Mouse (Mus musculus) midbrain, embryonic 16.5 days (tissue): ENCODE results near the gene Cks1b. TPM values are rescaled to one million over a fixed set of nuclear protein-coding genes. Genes with fewer than 3 reads are reported as not detected.
A peak's percentile ranks its signal among the peaks of the same experiment; 100 is the strongest.

Experiments used
- ATAC-seq: fragments of 200-750 bp; cut with Nextera tagmentation; 2 replicates; pipeline ENCODE4 v1.8.0; 2017; ENCODE audit warnings: moderate TSS enrichment
- H3K27ac ChIP-seq: fragments of 300-500 bp; sonication (generic); 2 replicates; pipeline ENCODE4 v1.5.1; 2014; ENCODE audit warnings: mild to moderate bottlenecking, low read length, mixed read lengths
- H3K27me3 ChIP-seq: fragments of 300-500 bp; sonication (generic); 2 replicates; pipeline ENCODE4 v1.6.1; 2014; ENCODE audit warnings: low read depth, low read length, mixed read lengths; ENCODE audit not compliant: control insufficient read depth, insufficient read depth
- H3K36me3 ChIP-seq: fragments of 300-500 bp; sonication (generic); 2 replicates; pipeline ENCODE4 v1.6.1; 2014; ENCODE audit warnings: mild to moderate bottlenecking, low read length, moderate library complexity, mixed read lengths; ENCODE audit not compliant: control insufficient read depth, insufficient read depth
- H3K4me1 ChIP-seq: fragments of 300-500 bp; sonication (generic); 2 replicates; pipeline ENCODE4 v1.6.1; 2014; ENCODE audit warnings: mild to moderate bottlenecking, low read length, mixed read lengths; ENCODE audit not compliant: control insufficient read depth, insufficient read depth
- H3K4me2 ChIP-seq: fragments of 300-500 bp; sonication (generic); 2 replicates; pipeline ENCODE4 v1.6.1; 2014; ENCODE audit warnings: mild to moderate bottlenecking, low read length, mixed read lengths
- H3K4me3 ChIP-seq: fragments of 300-500 bp; sonication (generic); 2 replicates; pipeline ENCODE4 v1.5.1; 2014; ENCODE audit warnings: low read depth, mild to moderate bottlenecking, low read length, moderate library complexity, mixed read lengths
- H3K9ac ChIP-seq: fragments of 300-500 bp; sonication (generic); 2 replicates; pipeline ENCODE4 v1.6.1; 2014; ENCODE audit warnings: low read depth, low read length, mixed read lengths
- H3K9me3 ChIP-seq: fragments of 300-500 bp; sonication (generic); replicated peaks from 2 replicates; pipeline ENCODE4 v1.6.1; 2014; ENCODE audit warnings: mild to moderate bottlenecking, low read length, mixed read lengths; ENCODE audit not compliant: control insufficient read depth, poor library complexity, severe bottlenecking
- WGBS: fragments of 180-500 bp; shearing (Covaris S2); extraction: QIAGEN DNeasy Blood & Tissue Kit; methylation state at CpG from one replicate; pipeline ENCODE4 v1.1.7; 2014; 5-methylcytosine and 5-hydroxymethylcytosine counted together
- polyA plus RNA-seq: library from polyadenylated mRNA; unstranded; fragments of >200 nt; fragmentation: Nextera tagmentation; extraction: Ambion mirVana; gene quantifications from 2 replicates; pipeline ENCODE4 v1.2.1, GENCODE M21; 2015

Cks1b gene
- polyA plus RNA-seq, 1 experiment from 2014 or later, result 77.1 TPM

- Histone ChIP-seq H3K9me3 (no peaks in the 10 kb centered on the region), H3K27ac (no peak overlapping the region), H3K4me2 (no peak overlapping the region), H3K27me3 (no peaks in the 10 kb centered on the region), H3K4me3 (no peak overlapping the region), H3K36me3 (no peaks in the 10 kb centered on the region), H3K4me1 (peaks cover 6% of the 10 kb centered on the region; the same call in 1 of the 2 replicates), H3K9ac (no peak overlapping the region)
- ATAC-seq, result 0 out of 2 replicates have a peak, but pooled peaks have one; percentile 52
- WGBS, result 42% methylated on average over 7 of the region's 7 CpGs
Observed at GRCm38 (mm10) chr3:89449541-89449940, 31.4 kb upstream of the Cks1b start.

DNA sequence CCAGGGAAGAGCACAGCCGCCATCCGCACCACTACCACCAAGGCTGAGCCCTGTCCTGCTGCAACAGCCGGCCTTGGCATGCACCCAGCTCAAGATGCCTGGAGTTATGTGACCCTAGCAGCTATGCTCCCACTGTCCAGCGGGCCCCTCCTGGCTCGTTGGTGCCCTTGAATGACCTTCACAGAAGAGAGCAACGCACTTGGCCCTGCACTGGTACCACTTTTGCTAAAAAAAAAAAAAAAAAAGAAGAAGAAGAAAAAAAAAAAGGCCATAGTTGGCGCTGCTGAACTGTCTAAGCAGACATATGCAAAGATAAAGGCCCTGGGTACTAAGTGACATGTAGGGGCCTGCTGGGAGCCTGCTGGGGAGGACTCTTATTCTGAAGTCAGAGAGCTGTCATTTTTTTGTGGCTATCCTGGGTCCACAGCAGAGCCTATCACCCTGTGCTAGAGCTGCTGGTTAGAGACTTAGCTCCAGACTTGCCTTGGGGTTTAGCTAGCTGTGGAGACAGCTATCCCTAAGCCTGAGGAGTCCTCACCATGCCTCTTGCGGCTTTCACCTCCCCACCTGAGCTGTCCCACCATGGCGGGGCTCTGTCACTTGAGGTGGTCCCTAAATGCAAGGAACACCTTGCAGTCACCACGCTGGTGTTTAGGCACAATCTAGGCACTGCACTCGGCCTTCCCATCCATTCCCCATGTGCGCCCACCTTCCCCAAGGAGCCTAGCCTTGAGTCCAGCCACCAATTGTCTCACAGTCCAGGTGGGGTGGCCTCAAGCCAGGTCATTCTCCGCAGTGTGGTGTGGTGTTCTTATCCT, 30.7 kb upstream of the Cks1b start:
- Histone ChIP-seq H3K36me3 (no peaks in the 10 kb centered on the region), H3K4me3 (no peak overlapping the region), H3K27ac (no peak overlapping the region), H3K9me3 (no peaks in the 10 kb centered on the region), H3K27me3 (no peaks in the 10 kb centered on the region), H3K4me2 (no peak overlapping the region), H3K9ac (no peak overlapping the region), H3K4me1 (peaks cover 6% of the 10 kb centered on the region; the same call in 1 of the 2 replicates)
- 65% methylated on average over 13 of the region's 13 CpGs for WGBS
- 0 out of 2 replicates have a peak, but pooled peaks have one; percentile 19 for ATAC-seq

- no peaks in the 10 kb centered on the region for H3K27me3 ChIP-seq
- H3K9ac ChIP-seq, result no peak overlapping the region
- no peak overlapping the region for H3K27ac ChIP-seq
- ATAC-seq, result no peak
- H3K9me3 ChIP-seq, result no peaks in the 10 kb centered on the region
- no peak overlapping the region for H3K4me3 ChIP-seq
- H3K4me2 ChIP-seq, result no peak overlapping the region
- WGBS, result 99% methylated on average over 2 of the region's 2 CpGs
- no peaks in the 10 kb centered on the region for H3K36me3 ChIP-seq
- no peaks in the 10 kb centered on the region; the same call in 1 of the 2 replicates for H3K4me1 ChIP-seq
Observed at GRCm38 (mm10) chr3:89440691-89441090, 22.5 kb upstream of the Cks1b start.

GRCm38 (mm10) chr3:89437269-89437668, 19.1 kb upstream of the Cks1b start:
- 19% methylated on average over 5 of the region's 5 CpGs for WGBS
- Histone ChIP-seq H3K4me2 (peak overlapping the region; percentile 39), H3K27me3 (no peaks in the 10 kb centered on the region), H3K36me3 (peaks cover 22% of the 10 kb centered on the region), H3K9me3 (no peaks in the 10 kb centered on the region), H3K9ac (peak overlapping the region; percentile 1; the same call in 1 of the 2 replicates), H3K4me1 (peaks cover 3% of the 10 kb centered on the region; the same call in 1 of the 2 replicates), H3K4me3 (no peak overlapping the region), H3K27ac (no peak overlapping the region)
- no peak for ATAC-seq

GRCm38 (mm10) chr3:89436176-89437113, 18.3 kb upstream of the Cks1b start, which contains the start of gene Pbxip1:
Gene Pbxip1, plus strand, starts transcription at chr3:89436706.
- H3K27ac ChIP-seq, result no peak within 1 kb of the TSS
- peak; percentile 54 for ATAC-seq

GRCm38 (mm10) chr3:89435041-89435440, 16.9 kb upstream of the Cks1b start:
- H3K9me3 ChIP-seq, result no peaks in the 10 kb centered on the region
- no peak for ATAC-seq
- H3K4me3 ChIP-seq, result no peak overlapping the region
- peaks cover 23% of the 10 kb centered on the region for H3K36me3 ChIP-seq
- H3K27ac ChIP-seq, result no peak overlapping the region
- H3K4me1 ChIP-seq, result peaks cover 18% of the 10 kb centered on the region
- no peaks in the 10 kb centered on the region for H3K27me3 ChIP-seq
- H3K4me2 ChIP-seq, result no peak overlapping the region
- 63% methylated on average over 7 of the region's 7 CpGs for WGBS
- no peak overlapping the region for H3K9ac ChIP-seq

More at GRCm38 (mm10) chr3:89436176-89437113, 18.3 kb upstream of the Cks1b start, which contains the start of gene Pbxip1:
- Histone ChIP-seq H3K9me3 (no peaks in the 10 kb centered on the region), H3K4me1 (peaks cover 11% of the 10 kb centered on the region), H3K27me3 (no peaks in the 10 kb centered on the region), H3K9ac (peak within 1 kb of the TSS; percentile 1; the same call in 1 of the 2 replicates), H3K4me2 (peak within 1 kb of the TSS; percentile 39), H3K4me3 (peak within 1 kb of the TSS; percentile 24), H3K36me3 (peaks cover 23% of the 10 kb centered on the region)
- 5% methylated on average over 16 of the region's 16 CpGs for WGBS

GRCm38 (mm10) chr3:89434532-89434931, 16.3 kb upstream of the Cks1b start:
- peaks cover 23% of the 10 kb centered on the region for H3K36me3 ChIP-seq
- ATAC-seq, result no peak
- no peak overlapping the region for H3K9ac ChIP-seq
- no peaks in the 10 kb centered on the region for H3K9me3 ChIP-seq
- H3K27me3 ChIP-seq, result no peaks in the 10 kb centered on the region
- no peak overlapping the region for H3K27ac ChIP-seq
- no peak overlapping the region for H3K4me3 ChIP-seq
- H3K4me2 ChIP-seq, result no peak overlapping the region
- 84% methylated on average over 11 of the region's 11 CpGs for WGBS
- H3K4me1 ChIP-seq, result peaks cover 18% of the 10 kb centered on the region

DNA sequence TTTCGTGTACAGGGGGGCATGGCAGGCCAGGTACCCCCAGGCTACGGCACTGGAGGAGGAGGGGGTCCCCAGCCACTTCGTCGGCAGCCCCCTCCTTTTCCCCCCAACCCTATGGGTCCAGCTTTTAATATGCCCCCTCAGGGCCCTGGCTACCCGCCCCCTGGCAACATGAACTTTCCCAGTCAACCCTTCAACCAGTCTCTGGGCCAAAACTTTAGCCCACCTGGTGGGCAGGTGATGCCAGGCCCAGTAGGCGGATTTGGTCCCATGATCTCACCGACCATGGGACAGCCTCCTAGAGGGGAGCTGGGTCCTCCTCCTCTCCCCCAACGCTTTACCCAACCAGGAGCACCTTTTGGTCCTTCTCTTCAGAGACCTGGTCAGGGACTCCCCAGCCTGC, 14.4 kb upstream of the Cks1b start:
- H3K27me3 ChIP-seq, result no peaks in the 10 kb centered on the region
- peaks cover 18% of the 10 kb centered on the region for H3K4me1 ChIP-seq
- H3K4me3 ChIP-seq, result no peak overlapping the region
- H3K36me3 ChIP-seq, result peaks cover 23% of the 10 kb centered on the region
- no peaks in the 10 kb centered on the region for H3K9me3 ChIP-seq
- H3K27ac ChIP-seq, result no peak overlapping the region
- H3K9ac ChIP-seq, result no peak overlapping the region
- WGBS, result 90% methylated on average over 8 of the region's 8 CpGs
- ATAC-seq, result no peak
- no peak overlapping the region for H3K4me2 ChIP-seq
